Mouse (Mus musculus): ENCODE measurements around the gene Osbp2. TPM values are rescaled to one million over a fixed set of nuclear protein-coding genes. Genes with fewer than 3 reads are reported as not detected.

The Osbp2 gene
- total RNA-seq, 1 experiment from 2014 or later = not detected

DNA sequence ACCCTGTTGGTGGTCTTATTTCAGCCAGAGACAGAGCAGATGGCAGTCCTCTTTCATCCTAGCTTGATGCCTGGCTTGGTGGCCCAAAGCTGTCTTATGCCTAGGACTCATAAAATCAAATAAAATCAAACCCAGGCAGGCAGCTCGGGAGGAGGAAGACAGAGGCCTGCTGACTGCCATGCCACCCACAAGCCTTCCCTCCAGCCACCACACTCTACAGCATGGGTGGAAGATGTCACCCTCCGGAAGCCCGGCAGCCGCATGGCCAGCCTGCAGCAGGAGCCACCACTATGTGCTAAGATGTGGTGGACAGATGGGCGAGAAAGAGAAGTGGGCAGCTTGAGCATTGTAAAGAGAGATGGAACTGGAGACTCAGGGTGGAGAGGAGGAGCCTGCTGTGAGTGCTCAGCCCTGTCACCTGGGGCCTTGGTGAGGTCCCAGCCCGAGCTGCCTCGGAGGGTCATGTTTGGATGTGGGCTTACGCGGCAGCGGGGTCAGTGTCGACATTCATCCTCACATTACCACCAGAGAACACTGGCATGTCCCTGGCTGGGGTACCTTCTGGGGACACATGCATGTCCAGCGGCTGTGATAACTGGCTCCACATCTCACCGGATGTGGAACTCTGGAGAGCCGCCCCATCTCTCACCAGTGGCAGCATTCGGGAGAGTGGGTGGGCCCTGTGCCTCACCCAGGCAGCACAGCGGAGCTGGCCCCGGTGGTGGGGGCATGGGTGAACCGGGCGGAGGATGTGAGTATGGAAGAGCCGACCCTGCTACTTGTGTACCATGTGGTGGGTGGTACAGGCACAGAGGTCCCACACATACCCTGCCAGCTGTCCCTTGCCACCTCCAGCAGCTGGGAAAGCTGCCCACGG, 29.9 kb downstream of the Osbp2 start:
- no peak for ATAC-seq (ENCODE audit: extremely low read depth, insufficient number of reproducible peaks, low FRiP score, poor library complexity, severe bottlenecking)

DNA sequence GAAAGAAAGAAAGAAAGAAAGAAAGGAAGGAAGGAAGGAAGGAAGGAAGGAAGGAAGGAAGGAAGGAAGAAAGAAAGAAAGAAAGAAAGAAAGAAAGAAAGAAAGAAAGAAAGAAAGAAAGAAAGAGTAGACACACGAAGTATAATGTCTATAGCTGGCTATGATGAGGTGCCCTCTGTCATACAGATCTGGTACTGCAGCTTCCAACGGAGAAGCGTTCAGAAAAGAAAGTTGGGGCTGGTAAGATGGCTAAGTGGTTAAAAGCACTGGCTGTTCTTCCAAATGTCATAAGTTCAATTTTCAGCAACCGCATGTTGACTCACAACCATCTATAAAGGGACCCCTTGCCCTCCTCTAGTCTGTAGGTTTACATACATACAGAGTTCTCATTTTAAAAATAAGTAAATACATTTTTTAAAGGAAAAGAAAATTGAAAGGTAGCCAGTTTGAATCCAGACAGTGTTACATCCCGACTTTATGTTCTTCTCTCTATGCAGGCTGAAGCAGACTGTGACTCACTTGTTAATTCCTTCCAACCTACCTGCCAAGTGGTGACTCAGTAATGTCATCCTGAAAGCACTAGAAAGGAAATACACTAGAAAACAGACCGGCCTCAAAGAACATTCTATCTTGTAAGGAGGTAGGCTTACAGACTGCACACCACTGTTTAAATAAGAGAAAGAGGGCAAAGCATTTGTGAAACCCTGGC, 31.4 kb downstream of the Osbp2 start:
- ATAC-seq (ENCODE audit: extremely low read depth, insufficient number of reproducible peaks, low FRiP score, poor library complexity, severe bottlenecking) = no peak

DNA sequence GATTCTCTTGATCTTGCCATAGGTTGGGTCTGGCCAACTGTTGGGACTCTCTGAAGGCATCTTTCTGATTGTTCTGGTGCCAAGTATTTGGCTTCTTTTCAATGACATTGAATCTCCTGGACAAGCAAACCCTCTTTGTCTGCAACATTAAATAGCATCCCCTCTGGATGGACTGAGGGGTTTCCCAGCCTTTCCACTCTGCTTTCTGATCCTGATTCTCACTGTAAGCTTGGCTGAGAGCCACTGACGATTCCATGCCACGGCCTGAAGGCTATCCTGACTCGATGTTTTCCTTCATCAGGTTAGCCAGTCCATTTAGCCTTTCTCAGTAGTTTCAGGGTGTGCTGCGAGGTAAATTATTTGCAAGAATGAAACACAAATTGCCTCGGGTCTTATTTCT, 34.0 kb downstream of the Osbp2 start:
- ATAC-seq (ENCODE audit: extremely low read depth, insufficient number of reproducible peaks, low FRiP score, poor library complexity, severe bottlenecking) = no peak

DNA sequence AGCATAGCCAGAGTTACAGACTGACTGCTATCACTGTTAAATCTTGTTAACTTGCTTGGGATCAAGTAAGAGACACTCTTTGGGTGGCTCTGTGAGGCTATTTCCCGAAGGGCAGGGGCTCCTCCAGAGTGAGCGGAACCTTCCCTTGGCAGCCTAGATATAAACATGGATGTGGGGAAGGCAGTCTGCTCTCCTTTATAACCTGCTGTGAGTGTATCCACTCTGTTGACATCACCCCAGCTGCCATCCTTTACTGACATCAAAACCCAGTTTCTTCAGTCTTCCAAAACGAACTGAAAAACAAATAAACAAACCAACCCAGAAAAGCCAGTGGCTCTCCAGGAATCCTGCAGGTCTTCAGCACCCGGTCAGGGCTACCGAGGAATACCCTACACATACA, 39.6 kb downstream of the Osbp2 start:
- no peak for ATAC-seq (ENCODE audit: extremely low read depth, insufficient number of reproducible peaks, low FRiP score, poor library complexity, severe bottlenecking)

DNA sequence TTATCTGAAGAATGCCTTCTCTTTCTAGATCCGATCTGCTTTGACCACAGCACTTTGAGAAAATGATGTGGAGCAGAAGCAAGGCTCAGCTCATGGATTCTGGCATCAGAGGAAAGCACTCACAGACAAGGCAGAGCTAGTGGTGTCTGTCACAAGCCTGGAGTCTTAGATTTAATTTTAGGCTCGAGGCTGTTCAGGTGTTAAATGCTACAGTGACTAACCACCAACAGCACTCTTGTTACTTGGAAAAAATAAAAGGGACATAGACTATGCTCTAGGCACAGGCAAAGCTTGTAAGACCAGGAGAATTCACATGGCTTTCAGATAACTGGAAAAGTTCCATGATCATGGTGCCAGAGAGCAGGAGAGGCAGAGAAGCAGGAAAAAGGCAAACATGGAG, 40.3 kb downstream of the Osbp2 start:
- ATAC-seq (ENCODE audit: extremely low read depth, insufficient number of reproducible peaks, low FRiP score, poor library complexity, severe bottlenecking) = no peak

DNA sequence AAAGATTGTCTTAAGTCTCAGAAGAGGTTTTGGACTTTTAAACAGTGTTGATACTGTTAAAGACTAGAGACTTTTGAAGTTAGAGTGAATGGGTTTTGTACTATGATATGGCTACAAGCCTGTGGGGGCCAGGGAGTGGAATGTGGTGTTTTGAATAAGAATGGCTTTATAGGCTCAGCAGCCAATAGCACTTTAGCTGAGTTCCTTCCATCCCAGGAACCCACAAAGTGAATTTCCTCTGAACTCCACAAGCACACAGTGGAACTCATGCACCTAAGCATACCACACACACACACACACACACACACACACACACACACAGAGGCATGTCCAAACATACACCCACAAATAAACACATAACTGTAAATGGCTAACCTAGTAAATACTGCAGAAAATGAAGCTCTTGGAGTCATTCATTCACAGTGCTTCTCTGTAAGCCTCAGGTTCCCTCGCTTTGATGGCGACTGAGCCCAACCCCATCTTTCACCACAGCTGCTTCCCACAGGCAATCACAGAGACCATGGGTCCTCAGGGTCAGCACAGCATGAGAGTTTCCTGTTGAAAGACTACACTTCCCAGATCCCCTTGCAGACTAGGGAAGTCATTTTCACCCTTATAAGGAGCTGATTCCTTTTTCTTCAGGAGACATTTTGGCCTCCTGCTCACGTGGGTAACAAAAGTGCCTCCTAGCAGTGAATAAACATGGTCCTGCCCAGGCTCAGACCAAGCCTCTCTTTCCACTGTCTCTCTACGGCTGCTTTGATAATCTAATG, 45.5 kb downstream of the Osbp2 start:
- ATAC-seq (ENCODE audit: extremely low read depth, insufficient number of reproducible peaks, low FRiP score, poor library complexity, severe bottlenecking) = no peak

DNA sequence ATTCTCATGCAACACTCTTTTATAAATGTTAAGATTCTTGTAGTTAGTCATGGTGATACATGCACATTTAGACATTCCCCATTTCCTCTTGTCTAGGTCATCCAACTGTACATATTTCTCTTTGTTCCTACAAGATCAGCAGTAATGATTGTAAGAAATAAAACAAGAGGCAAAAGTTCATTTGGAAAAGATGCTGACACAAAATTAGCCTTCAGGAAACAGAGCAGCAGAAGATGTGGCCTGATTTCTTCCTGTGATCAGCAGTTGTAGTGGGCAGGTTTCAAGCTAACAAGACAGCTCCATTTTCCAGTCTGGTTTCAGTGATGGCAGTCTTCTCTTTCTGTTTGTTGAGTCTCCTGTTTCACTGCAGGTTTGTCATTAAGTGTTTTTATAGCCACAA, 47.8 kb downstream of the Osbp2 start:
- no peak for ATAC-seq (ENCODE audit: extremely low read depth, insufficient number of reproducible peaks, low FRiP score, poor library complexity, severe bottlenecking)

DNA sequence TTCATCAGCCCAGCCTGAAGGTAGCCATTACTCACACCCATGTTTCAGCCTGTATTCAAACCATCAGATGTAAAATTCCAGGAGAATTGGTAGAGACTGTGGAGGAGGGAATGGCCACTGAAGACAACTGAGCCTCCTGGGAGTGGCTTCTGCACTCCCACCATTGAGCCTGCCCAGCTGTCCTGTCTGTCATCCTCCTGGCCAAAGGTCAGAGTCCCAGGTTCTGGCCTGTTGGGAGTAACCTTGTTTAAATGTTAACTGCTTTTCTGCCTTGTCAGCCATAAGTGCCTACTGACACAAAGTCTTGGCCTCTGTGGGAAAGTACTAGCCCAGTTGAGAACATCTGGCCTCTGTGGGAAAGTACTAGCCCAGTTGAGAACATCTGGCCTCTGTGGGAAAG, 50.4 kb downstream of the Osbp2 start:
- no peak for ATAC-seq (ENCODE audit: extremely low read depth, insufficient number of reproducible peaks, low FRiP score, poor library complexity, severe bottlenecking)

DNA sequence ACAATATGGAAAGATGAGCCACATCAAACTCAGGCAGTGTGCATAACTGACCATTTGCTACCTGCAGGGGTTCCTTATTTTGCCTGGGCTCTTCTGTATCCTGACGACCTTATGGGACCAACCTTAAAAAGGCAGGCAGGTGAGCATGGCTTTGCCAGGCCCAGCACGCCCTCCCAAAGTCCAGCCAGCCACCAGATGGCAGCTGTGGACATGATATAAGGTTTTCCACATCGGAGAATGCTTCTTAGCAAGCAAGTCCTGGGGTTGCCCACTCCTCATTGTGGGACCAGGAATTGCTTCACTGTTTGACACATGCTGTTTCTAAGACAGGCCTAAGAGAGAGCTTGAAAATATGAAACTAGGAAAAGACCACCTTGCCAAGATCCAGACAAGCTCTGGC, 55.5 kb downstream of the Osbp2 start:
- ATAC-seq (ENCODE audit: extremely low read depth, insufficient number of reproducible peaks, low FRiP score, poor library complexity, severe bottlenecking) = no peak

DNA sequence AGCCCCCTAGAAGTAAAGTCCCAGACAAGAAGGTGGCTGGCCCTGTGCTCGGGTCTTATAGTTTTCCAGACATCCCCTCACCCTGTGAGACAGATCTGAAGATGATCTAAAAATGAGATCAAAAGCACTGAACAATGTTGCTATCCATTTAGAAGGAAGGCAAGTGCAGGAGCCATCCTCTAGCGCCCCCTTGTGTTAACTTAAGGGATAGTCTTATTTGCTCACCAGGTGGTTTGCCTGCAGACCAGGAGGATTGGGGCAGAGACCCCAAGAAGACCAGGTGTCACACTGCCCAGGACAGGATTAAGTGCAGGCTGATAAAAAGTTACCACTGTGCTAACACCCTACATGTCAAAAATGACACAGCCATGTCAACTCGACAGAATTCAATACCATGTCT, 58.3 kb downstream of the Osbp2 start:
- ATAC-seq (ENCODE audit: extremely low read depth, insufficient number of reproducible peaks, low FRiP score, poor library complexity, severe bottlenecking) = 0 out of 2 replicates have a peak, but pooled peaks have one; percentile 28

DNA sequence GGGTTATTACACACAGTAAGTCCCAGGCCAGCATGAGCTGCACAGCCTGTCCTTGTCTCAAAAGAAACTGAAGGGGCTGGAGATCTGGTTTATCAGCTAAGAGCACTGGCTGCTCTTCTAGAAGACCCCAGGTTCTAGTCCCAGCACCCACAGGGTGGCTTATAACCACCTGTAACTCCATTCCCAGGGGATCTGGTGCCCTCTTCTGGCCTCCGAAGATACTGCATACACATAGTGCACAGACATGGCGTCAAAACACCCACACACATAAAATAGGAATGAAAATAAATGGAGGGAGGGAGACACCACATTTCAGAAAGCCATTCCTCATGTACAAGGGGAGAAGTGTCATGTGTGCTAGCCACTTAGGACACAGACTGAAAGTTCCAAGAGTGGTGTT, 59.1 kb downstream of the Osbp2 start:
- no peak for ATAC-seq (ENCODE audit: extremely low read depth, insufficient number of reproducible peaks, low FRiP score, poor library complexity, severe bottlenecking)

DNA sequence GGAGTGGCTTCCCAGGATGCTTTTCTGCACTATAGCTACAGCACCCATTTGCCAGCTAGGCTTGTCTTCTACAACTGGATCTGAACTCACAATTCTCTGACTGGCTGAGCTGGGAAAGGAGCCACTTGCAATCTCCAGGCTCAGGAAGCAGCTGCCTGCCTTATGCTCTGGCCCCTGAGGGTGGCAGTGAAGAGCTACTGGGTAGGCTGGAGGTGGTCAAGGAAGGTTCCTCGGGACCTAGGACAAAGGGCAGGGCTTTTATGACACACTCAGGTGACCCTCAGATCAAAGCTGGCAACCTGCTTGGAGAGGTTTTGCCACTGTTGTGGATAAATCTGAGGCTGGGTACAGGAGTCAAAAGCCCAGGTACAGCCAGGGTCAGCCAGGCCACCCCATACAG, 61.6 kb downstream of the Osbp2 start:
- ATAC-seq (ENCODE audit: extremely low read depth, insufficient number of reproducible peaks, low FRiP score, poor library complexity, severe bottlenecking) = no peak

DNA sequence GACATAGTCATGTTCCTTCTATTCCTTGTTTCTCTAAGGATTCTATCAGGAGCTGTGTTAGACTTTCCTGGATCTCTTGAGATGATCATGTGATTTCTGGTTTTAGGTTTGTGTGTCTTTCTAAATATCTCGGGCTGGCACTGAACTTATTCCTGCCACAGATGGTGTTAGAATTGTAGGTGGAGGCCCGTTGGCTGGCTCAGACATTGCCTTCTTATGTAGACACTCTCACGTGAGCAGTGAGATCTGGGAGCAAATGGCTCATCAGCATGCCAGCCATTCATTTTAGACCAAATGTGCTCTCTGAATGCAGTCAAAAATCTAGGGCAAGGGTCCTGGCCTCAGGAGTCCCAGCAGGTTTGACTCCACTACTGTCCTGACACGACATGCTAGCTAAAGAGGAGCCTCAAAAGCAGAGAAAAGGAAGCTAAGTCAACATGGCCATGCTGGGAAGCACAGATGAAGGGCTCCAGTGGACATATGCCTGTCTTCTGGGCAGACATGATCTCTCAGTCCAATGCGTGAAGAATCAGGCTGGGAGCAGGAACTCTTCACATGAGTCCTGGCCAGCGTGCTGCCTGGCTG, 66.0 kb downstream of the Osbp2 start:
- ATAC-seq (ENCODE audit: extremely low read depth, insufficient number of reproducible peaks, low FRiP score, poor library complexity, severe bottlenecking) = no peak

DNA sequence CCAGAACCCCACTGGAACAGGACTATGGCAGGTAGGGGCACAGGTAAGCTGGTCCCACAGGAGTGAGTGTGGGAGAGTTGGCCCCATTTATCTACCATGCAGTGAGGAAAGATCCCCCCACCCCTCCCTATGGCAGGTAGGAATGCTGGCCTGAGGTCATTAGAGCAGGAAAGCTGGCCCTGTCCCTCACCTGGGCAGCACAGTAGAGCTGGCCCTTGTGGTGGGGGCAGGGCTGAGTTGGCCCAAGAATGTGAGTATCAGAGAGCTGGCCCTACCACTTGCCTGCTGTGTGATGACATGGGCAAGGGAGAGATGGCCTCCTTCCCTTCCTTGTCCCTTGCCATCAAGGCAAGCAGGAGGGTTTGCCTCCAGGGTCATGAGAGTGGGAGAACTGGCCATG, 73.0 kb downstream of the Osbp2 start:
- ATAC-seq (ENCODE audit: extremely low read depth, insufficient number of reproducible peaks, low FRiP score, poor library complexity, severe bottlenecking) = no peak

DNA sequence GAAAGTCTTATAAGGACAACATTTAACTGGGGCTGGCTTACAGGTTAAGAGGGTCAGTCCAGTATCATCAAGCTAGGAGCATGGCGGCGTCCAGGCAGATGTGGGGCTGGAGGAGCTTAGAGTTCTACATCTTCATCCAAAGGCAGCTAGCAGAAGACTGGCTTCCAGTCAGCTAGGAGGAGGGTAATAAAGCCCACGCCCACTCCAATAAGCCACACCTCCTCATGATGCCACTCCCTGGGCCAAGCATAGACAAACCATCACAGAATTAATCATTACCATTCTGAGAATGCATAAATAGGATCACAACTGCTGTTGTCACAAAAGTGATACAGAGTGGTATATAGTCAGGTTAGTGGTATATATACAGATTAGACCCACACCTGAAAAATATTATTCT, 73.8 kb downstream of the Osbp2 start:
- ATAC-seq (ENCODE audit: extremely low read depth, insufficient number of reproducible peaks, low FRiP score, poor library complexity, severe bottlenecking) = no peak

DNA sequence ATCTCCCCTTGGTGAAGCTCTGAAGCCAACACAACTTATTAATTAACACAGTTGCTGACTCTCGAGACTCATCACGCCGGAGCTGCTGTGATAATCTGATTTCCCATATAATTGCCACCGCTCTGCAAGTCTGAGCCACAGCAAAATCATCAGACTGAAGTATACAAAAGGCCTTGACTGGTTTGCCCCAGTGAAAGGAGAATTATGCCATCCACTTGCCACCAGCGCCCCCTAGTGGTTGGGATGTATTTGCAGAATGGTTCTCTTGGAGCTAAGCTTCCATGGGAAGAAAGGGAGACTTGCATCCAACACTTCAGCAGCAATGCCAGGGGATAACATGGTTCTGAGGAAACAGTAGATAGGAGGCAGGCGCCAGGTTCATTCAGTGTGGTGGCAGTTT, 77.1 kb downstream of the Osbp2 start:
- ATAC-seq (ENCODE audit: extremely low read depth, insufficient number of reproducible peaks, low FRiP score, poor library complexity, severe bottlenecking) = peak; percentile 51

DNA sequence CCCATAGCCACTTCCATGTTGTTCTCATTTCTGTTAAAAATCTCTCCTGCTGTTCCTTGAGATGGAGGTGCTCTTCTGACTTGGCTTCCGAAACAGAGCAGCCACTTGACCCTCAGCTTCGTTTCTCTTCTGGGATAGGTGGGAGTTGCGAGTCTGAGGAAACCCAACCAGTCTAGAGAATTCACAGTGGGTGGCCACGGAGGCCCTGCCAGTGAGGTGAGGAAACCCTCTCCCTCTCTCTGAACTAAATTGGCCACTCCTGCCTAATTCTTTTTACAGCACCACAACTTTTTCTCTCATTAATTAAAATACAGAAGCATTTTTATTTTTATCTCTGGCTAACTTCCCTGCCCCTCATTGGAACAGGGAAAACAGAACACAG, 88.4 kb downstream of the Osbp2 start:
- ATAC-seq (ENCODE audit: extremely low read depth, insufficient number of reproducible peaks, low FRiP score, poor library complexity, severe bottlenecking) = no peak

DNA sequence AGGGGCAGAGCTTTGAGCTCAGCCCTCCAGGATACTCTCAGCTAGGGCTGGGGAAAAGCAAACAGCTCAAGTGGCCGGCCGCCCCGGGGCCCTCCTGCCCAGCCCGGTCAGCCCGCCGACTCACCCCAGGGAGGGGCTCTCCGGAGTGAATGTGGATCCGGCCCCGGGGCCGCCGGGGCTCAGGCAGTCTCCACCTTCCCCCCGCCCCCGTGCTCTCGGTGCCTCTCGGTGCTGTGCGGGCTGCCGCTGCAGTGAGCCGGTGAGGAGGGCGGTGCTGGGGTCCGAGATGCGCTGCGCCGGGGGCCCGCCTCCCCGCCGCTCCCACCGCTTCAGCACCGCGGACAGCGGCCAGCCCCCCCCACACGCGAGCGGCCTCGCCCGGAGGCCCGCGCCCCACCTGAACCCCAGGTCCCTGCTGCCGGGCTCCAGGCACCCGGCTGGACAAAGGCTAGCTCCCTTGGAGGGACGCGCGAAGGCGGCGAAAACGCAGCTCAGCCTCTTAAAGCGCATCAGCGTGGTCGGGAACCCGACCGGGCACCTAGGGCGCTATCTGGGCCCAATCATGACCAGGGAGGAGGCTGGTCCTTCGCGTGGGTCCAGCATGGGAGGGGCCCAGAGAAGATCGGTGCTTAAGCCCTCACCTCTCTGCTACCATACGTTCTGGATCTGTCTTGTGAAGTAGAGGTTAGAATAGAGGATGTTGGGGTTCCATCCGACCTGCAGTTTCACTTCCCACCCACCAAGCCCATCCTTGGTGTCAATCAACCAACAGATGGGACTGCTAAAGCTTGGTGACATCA, 89.0 kb downstream of the Osbp2 start:
- no peak for ATAC-seq (ENCODE audit: extremely low read depth, insufficient number of reproducible peaks, low FRiP score, poor library complexity, severe bottlenecking)
